Mouse (Mus musculus) midbrain, embryonic 15.5 days (tissue): ENCODE results near the gene Prss32. TPM values are rescaled to one million over a fixed set of nuclear protein-coding genes. Genes with fewer than 3 reads are reported as not detected.
"Not testable (repeated sequence)": the region's sequence is repeated elsewhere in the genome, so short reads cannot be mapped to it uniquely, and the experiment has no call there.

Experiments used
- ATAC-seq: fragments of 200-750 bp; cut with Nextera tagmentation; replicated peaks from 2 replicates; pipeline ENCODE4 v1.8.0; 2017; ENCODE audit warnings: moderate TSS enrichment
- H3K27ac ChIP-seq: fragments of 300-500 bp; sonication (generic); 2 replicates; pipeline ENCODE4 v1.5.1; 2015; ENCODE audit warnings: mild to moderate bottlenecking, inconsistent platforms
- H3K27me3 ChIP-seq: fragments of 300-500 bp; sonication (generic); replicated peaks from 2 replicates; pipeline ENCODE4 v1.6.1; 2015; ENCODE audit warnings: inconsistent platforms
- H3K36me3 ChIP-seq: fragments of 300-500 bp; sonication (generic); replicated peaks from 2 replicates; pipeline ENCODE4 v1.6.1; 2015; ENCODE audit warnings: inconsistent platforms
- H3K4me1 ChIP-seq: fragments of 300-500 bp; sonication (generic); 2 replicates; pipeline ENCODE4 v1.6.1; 2015; ENCODE audit warnings: inconsistent platforms
- H3K4me2 ChIP-seq: fragments of 300-500 bp; sonication (generic); 2 replicates; pipeline ENCODE4 v1.6.1; 2015; ENCODE audit warnings: inconsistent platforms, mild to moderate bottlenecking, moderate library complexity
- H3K4me3 ChIP-seq: fragments of 300-500 bp; sonication (generic); 2 replicates; pipeline ENCODE4 v1.5.1; 2015; ENCODE audit warnings: mild to moderate bottlenecking, inconsistent platforms
- H3K9ac ChIP-seq: fragments of 300-500 bp; sonication (generic); 2 replicates; pipeline ENCODE4 v1.6.1; 2015; ENCODE audit warnings: mild to moderate bottlenecking, inconsistent platforms
- H3K9me3 ChIP-seq: fragments of 300-500 bp; sonication (generic); 2 replicates; pipeline ENCODE4 v1.6.1; 2016; ENCODE audit warnings: inconsistent platforms
- WGBS: fragments of 180-500 bp; shearing (Covaris S2); methylation state at CpG from one replicate; pipeline ENCODE4 v1.1.7; 2015; ENCODE audit warnings: mixed read lengths; 5-methylcytosine and 5-hydroxymethylcytosine counted together
- polyA plus RNA-seq: library from polyadenylated mRNA; unstranded; fragments of >200 nt; fragmentation: Nextera tagmentation; extraction: Ambion mirVana; gene quantifications from 2 replicates; pipeline ENCODE4 v1.2.1, GENCODE M21; 2015

Prss32 gene
- polyA plus RNA-seq, 1 experiment from 2014 or later: not detected

GRCm38 (mm10) chr17:23850853-23851749 lies 7.4 kb downstream of the Prss32 start:
- Histone ChIP-seq H3K9ac (no peak overlapping the region), H3K27me3 (no peaks in the 10 kb centered on the region), H3K36me3 (no peaks in the 10 kb centered on the region), H3K9me3 (no peaks in the 10 kb centered on the region), H3K27ac (no peak overlapping the region), H3K4me1 (no peaks in the 10 kb centered on the region), H3K4me2 (no peak overlapping the region), H3K4me3 (no peak overlapping the region)
- 63% methylated on average over 19 of the region's 19 CpGs for WGBS
- ATAC-seq: 0 out of 2 replicates have a peak, but pooled peaks have one; percentile 56

DNA sequence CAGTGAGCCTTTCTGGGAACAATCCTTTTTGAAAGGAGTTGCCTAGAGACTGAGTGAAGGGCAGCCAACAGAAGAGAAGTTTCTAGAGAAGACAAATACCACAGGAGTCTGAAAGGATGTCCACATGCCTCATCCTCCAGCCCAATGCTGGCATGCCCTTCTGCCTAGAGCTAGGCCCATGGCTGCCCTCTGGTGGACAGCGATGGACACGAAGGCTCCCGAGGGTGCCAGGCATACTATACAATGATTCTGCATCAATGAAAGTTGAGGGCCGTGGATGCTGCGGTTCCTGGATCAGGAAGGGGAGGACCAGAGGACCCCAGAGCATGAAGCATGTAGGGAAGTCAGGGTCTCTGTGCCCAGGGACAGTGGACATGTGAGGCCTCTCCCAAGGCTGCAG lies 9.6 kb downstream of the Prss32 start:
- Histone ChIP-seq H3K4me1 (no peaks in the 10 kb centered on the region), H3K4me3 (no peak overlapping the region), H3K9me3 (no peaks in the 10 kb centered on the region), H3K27me3 (no peaks in the 10 kb centered on the region), H3K4me2 (no peak overlapping the region), H3K9ac (no peak overlapping the region), H3K27ac (no peak overlapping the region), H3K36me3 (no peaks in the 10 kb centered on the region)
- ATAC-seq: no peak
- 33% methylated on average over 5 of the region's 5 CpGs for WGBS

GRCm38 (mm10) chr17:23854229-23854765 lies 10.6 kb downstream of the Prss32 start:
- no peak overlapping the region for H3K4me3 ChIP-seq
- H3K36me3 ChIP-seq: no peaks in the 10 kb centered on the region
- no peaks in the 10 kb centered on the region for H3K4me1 ChIP-seq
- H3K4me2 ChIP-seq: no peak overlapping the region
- no peak overlapping the region for H3K27ac ChIP-seq
- 86% methylated on average over 10 of the region's 10 CpGs for WGBS
- H3K9me3 ChIP-seq: no peaks in the 10 kb centered on the region
- H3K27me3 ChIP-seq: no peaks in the 10 kb centered on the region
- H3K9ac ChIP-seq: no peak overlapping the region
- ATAC-seq: no peak

DNA sequence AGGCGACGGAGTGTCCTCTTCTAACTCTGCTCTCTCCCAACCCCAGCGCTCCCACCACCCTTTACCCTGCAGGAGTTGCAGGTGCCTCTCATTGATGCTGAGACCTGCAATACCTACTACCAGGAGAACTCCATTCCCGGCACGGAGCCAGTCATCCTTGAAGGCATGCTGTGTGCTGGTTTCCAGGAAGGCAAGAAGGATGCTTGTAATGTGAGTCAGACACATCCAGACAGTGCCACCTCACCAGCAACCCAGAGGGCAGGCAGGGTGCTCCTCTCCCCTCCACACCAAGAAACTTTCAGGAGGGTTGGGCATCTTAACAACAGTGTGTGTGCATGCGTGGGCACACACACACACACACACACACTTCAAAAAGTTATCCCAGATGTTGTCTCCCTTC lies 13.5 kb downstream of the Prss32 start:
- H3K4me2 ChIP-seq: no peak overlapping the region
- H3K27me3 ChIP-seq: no peaks in the 10 kb centered on the region
- no peak for ATAC-seq
- no peaks in the 10 kb centered on the region for H3K4me1 ChIP-seq
- no peaks in the 10 kb centered on the region for H3K9me3 ChIP-seq
- H3K9ac ChIP-seq: no peak overlapping the region
- no peaks in the 10 kb centered on the region for H3K36me3 ChIP-seq
- H3K4me3 ChIP-seq: no peak overlapping the region
- WGBS: 86% methylated on average over 6 of the region's 6 CpGs
- H3K27ac ChIP-seq: no peak overlapping the region

GRCm38 (mm10) chr17:23857913-23858312 lies 14.3 kb downstream of the Prss32 start:
- Histone ChIP-seq H3K9ac (no peak overlapping the region), H3K4me3 (no peak overlapping the region), H3K4me2 (no peak overlapping the region), H3K27me3 (no peaks in the 10 kb centered on the region), H3K27ac (no peak overlapping the region), H3K36me3 (no peaks in the 10 kb centered on the region), H3K4me1 (no peaks in the 10 kb centered on the region), H3K9me3 (no peaks in the 10 kb centered on the region)
- no peak for ATAC-seq
- 81% methylated on average over 2 of the region's 2 CpGs for WGBS

- H3K4me2 ChIP-seq: no peak overlapping the region
- 77% methylated on average over 4 of the region's 4 CpGs for WGBS
- no peak overlapping the region for H3K9ac ChIP-seq
- no peak for ATAC-seq
- no peak overlapping the region for H3K4me3 ChIP-seq
- H3K9me3 ChIP-seq: no peaks in the 10 kb centered on the region
- no peaks in the 10 kb centered on the region for H3K4me1 ChIP-seq
- no peaks in the 10 kb centered on the region for H3K36me3 ChIP-seq
- no peak overlapping the region for H3K27ac ChIP-seq
- no peaks in the 10 kb centered on the region for H3K27me3 ChIP-seq
These were observed 19.3 kb downstream of the Prss32 start for GRCm38 (mm10) chr17:23862926-23863325.

DNA sequence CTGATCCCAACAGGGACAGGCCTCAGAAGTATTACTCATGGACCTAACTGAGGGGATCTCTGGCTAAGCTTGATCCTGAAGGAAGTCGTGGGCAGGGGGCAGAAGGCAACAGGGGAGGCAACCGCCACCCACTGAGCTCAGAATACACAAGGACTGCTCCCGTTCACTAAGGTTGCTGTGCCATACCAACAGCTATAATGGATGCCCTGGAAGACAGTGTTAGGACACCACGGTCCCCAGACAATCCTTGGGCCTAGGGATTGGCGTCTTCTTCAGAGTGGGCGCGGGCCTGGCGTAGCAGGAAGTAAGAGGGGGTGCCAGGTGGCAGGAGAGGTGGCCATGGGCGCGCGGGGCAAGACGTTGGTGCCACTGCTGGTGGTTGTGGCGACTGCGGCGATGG lies 24.1 kb downstream of the Prss32 start, which contains the start of gene Prss21:
TSS of gene Prss21 (plus strand) at position 301 of the 400 bp plus-strand sequence.
- H3K27me3 ChIP-seq: no peaks in the 10 kb centered on the region
- ATAC-seq: no peak
- no peak within 1 kb of the TSS for H3K27ac ChIP-seq
- H3K4me3 ChIP-seq: no peak within 1 kb of the TSS
- H3K9ac ChIP-seq: no peak within 1 kb of the TSS
- H3K4me2 ChIP-seq: no peak within 1 kb of the TSS
- no peaks in the 10 kb centered on the region for H3K4me1 ChIP-seq
- WGBS: 87% methylated on average over 15 of the region's 15 CpGs
- no peaks in the 10 kb centered on the region for H3K36me3 ChIP-seq
- H3K9me3 ChIP-seq: no peaks in the 10 kb centered on the region

DNA sequence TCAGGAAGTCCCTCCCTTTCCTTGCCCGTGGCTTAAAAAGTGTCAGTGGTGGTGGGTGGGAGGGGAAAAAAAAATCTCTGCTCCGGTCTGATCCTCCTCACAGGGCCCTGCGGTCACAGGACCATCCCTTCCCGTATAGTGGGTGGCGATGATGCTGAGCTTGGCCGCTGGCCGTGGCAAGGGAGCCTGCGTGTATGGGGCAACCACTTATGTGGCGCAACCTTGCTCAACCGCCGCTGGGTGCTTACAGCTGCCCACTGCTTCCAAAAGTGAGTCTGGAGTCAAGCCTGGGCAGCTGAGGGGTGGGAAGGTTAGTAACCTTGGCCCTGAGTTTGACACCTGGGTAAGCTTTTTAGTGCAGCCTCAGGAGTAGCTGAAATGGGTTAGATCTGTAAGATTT lies 24.9 kb downstream of the Prss32 start:
- H3K36me3 ChIP-seq: no peaks in the 10 kb centered on the region
- H3K9ac ChIP-seq: no peak overlapping the region
- H3K9me3 ChIP-seq: no peaks in the 10 kb centered on the region
- no peaks in the 10 kb centered on the region for H3K27me3 ChIP-seq
- H3K4me1 ChIP-seq: no peaks in the 10 kb centered on the region
- no peak overlapping the region for H3K27ac ChIP-seq
- WGBS: 90% methylated on average over 11 of the region's 11 CpGs
- no peak overlapping the region for H3K4me3 ChIP-seq
- no peak overlapping the region for H3K4me2 ChIP-seq
- ATAC-seq: no peak

DNA sequence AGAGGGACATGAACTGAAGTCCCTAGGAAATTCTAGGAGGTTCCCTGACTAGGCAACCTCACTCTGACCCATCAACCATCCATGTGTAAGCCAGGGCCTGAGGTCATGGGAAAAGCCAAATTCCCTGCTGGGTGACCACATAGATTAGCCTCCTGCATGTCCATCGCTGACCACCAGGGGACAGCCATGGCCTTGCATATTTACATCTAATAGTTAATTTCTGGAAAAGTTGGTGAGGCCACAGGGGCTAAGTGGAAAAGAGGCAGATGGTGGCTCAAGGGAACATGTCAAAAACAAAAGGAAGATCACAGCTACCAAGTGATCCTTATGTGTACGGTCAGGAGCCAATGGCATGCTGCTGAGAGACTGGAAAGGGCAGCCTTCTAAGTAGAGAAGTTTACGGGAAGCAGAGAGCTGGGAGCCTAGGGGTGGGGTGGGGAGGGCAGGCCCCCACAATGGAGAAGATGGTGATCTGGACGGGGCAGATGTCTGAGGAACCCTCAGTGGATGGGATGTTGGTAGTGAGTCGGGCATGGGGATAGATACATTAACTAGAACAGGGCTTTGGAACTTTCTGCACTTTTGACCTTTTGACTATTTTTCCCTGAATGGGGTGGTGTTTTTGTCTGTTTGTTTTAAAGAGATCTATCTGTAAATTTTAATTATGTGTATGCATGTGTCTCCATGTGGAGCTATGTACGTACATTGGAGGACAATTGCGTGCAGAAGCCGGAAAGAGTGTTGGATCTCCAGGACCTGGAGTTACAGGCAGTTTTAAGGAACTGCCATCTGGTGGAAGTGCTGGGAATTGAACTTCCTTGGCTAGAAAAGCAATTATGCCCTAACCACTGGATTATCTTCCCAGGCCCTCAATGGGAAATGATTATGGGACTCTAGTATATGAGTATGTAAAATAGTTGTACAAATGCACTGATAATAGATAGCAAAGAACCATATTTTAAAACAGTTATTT lies 30.5 kb downstream of the Prss32 start:
- no peak overlapping the region for H3K9ac ChIP-seq
- H3K9me3 ChIP-seq: no peaks in the 10 kb centered on the region
- H3K4me2 ChIP-seq: no peak overlapping the region
- no peaks in the 10 kb centered on the region for H3K36me3 ChIP-seq
- H3K4me3 ChIP-seq: no peak overlapping the region
- 44% methylated on average over 8 of the region's 8 CpGs for WGBS
- no peaks in the 10 kb centered on the region for H3K27me3 ChIP-seq
- H3K4me1 ChIP-seq: no peaks in the 10 kb centered on the region
- H3K27ac ChIP-seq: no peak overlapping the region
- ATAC-seq: no peak

GRCm38 (mm10) chr17:23876741-23877140 lies 33.1 kb downstream of the Prss32 start:
- H3K36me3 ChIP-seq: no peaks in the 10 kb centered on the region
- no peaks in the 10 kb centered on the region for H3K4me1 ChIP-seq
- H3K4me3 ChIP-seq: no peak overlapping the region
- H3K9me3 ChIP-seq: no peaks in the 10 kb centered on the region
- no peak overlapping the region for H3K4me2 ChIP-seq
- no peak overlapping the region for H3K9ac ChIP-seq
- no peaks in the 10 kb centered on the region for H3K27me3 ChIP-seq
- no peak overlapping the region for H3K27ac ChIP-seq
- ATAC-seq: peak; percentile 80
- WGBS: 45% methylated on average over 3 of the region's 3 CpGs

DNA sequence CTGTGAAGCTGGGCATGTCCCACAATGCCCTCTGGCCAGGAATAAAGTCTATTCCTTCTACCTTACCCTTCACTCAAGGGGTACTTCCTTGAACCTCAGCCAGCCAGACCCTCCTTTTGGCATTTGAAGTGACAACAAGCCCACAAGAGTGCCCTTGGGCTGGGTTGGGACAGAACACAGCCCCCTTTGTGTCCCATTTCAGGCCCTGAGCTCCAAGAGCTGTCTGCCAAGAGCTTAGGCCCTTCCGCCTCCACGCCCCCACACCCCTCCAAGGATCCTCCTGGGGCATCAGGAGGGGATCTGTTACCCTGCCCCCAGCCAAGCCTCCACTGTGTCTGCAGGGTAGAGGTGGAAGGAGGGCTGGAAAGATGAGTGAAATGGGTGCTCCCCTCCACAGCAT lies 33.5 kb downstream of the Prss32 start:
- H3K4me3 ChIP-seq: no peak overlapping the region
- no peaks in the 10 kb centered on the region for H3K4me1 ChIP-seq
- no peak overlapping the region for H3K27ac ChIP-seq
- peak; percentile 66; the same call in 1 of the 2 replicates for ATAC-seq
- no peaks in the 10 kb centered on the region for H3K36me3 ChIP-seq
- no peaks in the 10 kb centered on the region for H3K9me3 ChIP-seq
- no peak overlapping the region for H3K4me2 ChIP-seq
- 67% methylated on average over 2 of the region's 2 CpGs for WGBS
- H3K27me3 ChIP-seq: no peaks in the 10 kb centered on the region
- no peak overlapping the region for H3K9ac ChIP-seq

GRCm38 (mm10) chr17:23880576-23880975 lies 36.9 kb downstream of the Prss32 start, which contains the start of the genes Dcpp1 and Dcpp2:
Dcpp1 (plus strand) TSS chr17:23880876.
Dcpp2 (plus strand) TSS chr17:23880880.
- ATAC-seq, H3K36me3 ChIP-seq, H3K27me3 ChIP-seq, H3K4me3 ChIP-seq, H3K4me1 ChIP-seq, H3K9me3 ChIP-seq, H3K9ac ChIP-seq, H3K4me2 ChIP-seq, H3K27ac ChIP-seq: not testable (repeated sequence)
- WGBS: 83% methylated on average over 4 of the region's 4 CpGs
